ENCODE assay signal across 23 mouse cellular contexts in genomic region chr14:68344715-68345114, GRCm38 (mm10).
DNase-seq lines count a peak whose midpoint lies in the region; ATAC-seq and TF ChIP-seq lines count a peak whose summit lies in the region.
"Had no signal": no experiment of that assay in that cellular context is flagged by ENCODE, and none has a peak within 500 bp of the region (broad histone marks: within the 10 kb centered on the region; RNA-seq: fewer than 3 reads in every experiment).

No protein-coding gene starts in this region.

- H3K36me3 ChIP-seq in forebrain, embryonic 14.5 days (ENCODE audit: control insufficient read depth, insufficient read depth, low read length): no peaks in the 10 kb centered on the region
- H3K36me3 ChIP-seq in forebrain, embryonic 13.5 days (ENCODE audit: poor library complexity, severe bottlenecking): no peaks in the 10 kb centered on the region
- no peaks in the 10 kb centered on the region for H3K36me3 ChIP-seq in hindbrain, postnatal 0 days (ENCODE audit: insufficient read depth, low read length)
- H3K36me3 ChIP-seq in hindbrain, embryonic 10.5 days: no peaks in the 10 kb centered on the region
- H3K36me3 ChIP-seq: embryonic facial prominence, embryonic 12.5 days; embryonic facial prominence, embryonic 15.5 days; forebrain, embryonic 15.5 days; hindbrain, embryonic 13.5 days had no signal

- no peak overlapping the region for H3K27ac ChIP-seq in forebrain, embryonic 14.5 days (ENCODE audit: low read depth, low read length)
- no peak overlapping the region for H3K27ac ChIP-seq in forebrain, embryonic 13.5 days
- H3K27ac ChIP-seq in hindbrain, postnatal 0 days: no peak overlapping the region
- H3K27ac ChIP-seq in hindbrain, embryonic 10.5 days: no peak overlapping the region
- no peak overlapping the region for H3K27ac ChIP-seq in left cerebral cortex, adult 2 months
- H3K27ac ChIP-seq: embryonic facial prominence, embryonic 12.5 days; embryonic facial prominence, embryonic 15.5 days; forebrain, embryonic 15.5 days; gastrocnemius, adult 2 months; hindbrain, embryonic 13.5 days had no signal

- H3K4me1 ChIP-seq in forebrain, embryonic 14.5 days (ENCODE audit: control insufficient read depth, insufficient read depth, low read length): no peaks in the 10 kb centered on the region
- H3K4me1 ChIP-seq in forebrain, embryonic 13.5 days: 0 out of 2 replicates have a peak, but pooled peaks cover 5% of the 10 kb centered on the region
- no peaks in the 10 kb centered on the region for H3K4me1 ChIP-seq in hindbrain, postnatal 0 days (ENCODE audit: insufficient read depth, low read length)
- H3K4me1 ChIP-seq in hindbrain, embryonic 10.5 days (replicated peaks): 0 out of 2 replicates have a peak, but pooled peaks cover 2% of the 10 kb centered on the region
- H3K4me1 ChIP-seq: embryonic facial prominence, embryonic 15.5 days had no signal

- TF ChIP-seq CTCF in hindbrain, postnatal 0 days (IDR thresholded peaks at IDR 0.05; ENCODE audit: low read depth): peak; percentile 30; the same call in 1 of the 2 replicates
- peak; percentile 1; the same call in 1 of the 2 replicates for TF ChIP-seq CTCF in left cerebral cortex, adult 2 months (IDR thresholded peaks at IDR 0.05)

- H3K4me3 ChIP-seq in forebrain, embryonic 14.5 days (ENCODE audit: low read depth, low read length): no peak overlapping the region
- no peak overlapping the region for H3K4me3 ChIP-seq in forebrain, embryonic 13.5 days
- no peak overlapping the region for H3K4me3 ChIP-seq in hindbrain, postnatal 0 days (ENCODE audit: low read length)
- no peak overlapping the region for H3K4me3 ChIP-seq in hindbrain, embryonic 10.5 days
- H3K4me3 ChIP-seq in left cerebral cortex, adult 2 months: no peak overlapping the region
- H3K4me3 ChIP-seq: embryonic facial prominence, embryonic 12.5 days; embryonic facial prominence, embryonic 15.5 days; forebrain, embryonic 15.5 days; gastrocnemius, adult 2 months; hindbrain, embryonic 13.5 days had no signal

- H3K9ac ChIP-seq in forebrain, embryonic 14.5 days (ENCODE audit: low read length): no peak overlapping the region
- H3K9ac ChIP-seq in forebrain, embryonic 13.5 days: no peak overlapping the region
- no peak overlapping the region for H3K9ac ChIP-seq in hindbrain, postnatal 0 days (replicated peaks; ENCODE audit: low read length)
- H3K9ac ChIP-seq: embryonic facial prominence, embryonic 12.5 days; embryonic facial prominence, embryonic 15.5 days; forebrain, embryonic 15.5 days; hindbrain, embryonic 13.5 days had no signal

- no peaks in the 10 kb centered on the region for H3K27me3 ChIP-seq in forebrain, embryonic 14.5 days (replicated peaks; ENCODE audit: control insufficient read depth, insufficient read depth, low read length)
- H3K27me3 ChIP-seq in forebrain, embryonic 13.5 days: no peaks in the 10 kb centered on the region
- no peaks in the 10 kb centered on the region for H3K27me3 ChIP-seq in hindbrain, postnatal 0 days (ENCODE audit: insufficient read depth, low read length)
- H3K27me3 ChIP-seq in hindbrain, embryonic 10.5 days (ENCODE audit: insufficient read depth, poor library complexity, severe bottlenecking): no peaks in the 10 kb centered on the region
- H3K27me3 ChIP-seq: embryonic facial prominence, embryonic 12.5 days; embryonic facial prominence, embryonic 15.5 days; forebrain, embryonic 15.5 days; hindbrain, embryonic 13.5 days had no signal

- 40% methylated on average over 3 of the region's 3 CpGs for WGBS in forebrain, embryonic 14.5 days
- 43% methylated on average over 3 of the region's 3 CpGs for WGBS in forebrain, embryonic 13.5 days
- WGBS in hindbrain, postnatal 0 days: 45% methylated on average over 3 of the region's 3 CpGs
- WGBS in hindbrain, embryonic 10.5 days: 76% methylated on average over 3 of the region's 3 CpGs

- no peak for ATAC-seq in forebrain, embryonic 14.5 days
- ATAC-seq in forebrain, embryonic 13.5 days: no peak
- ATAC-seq in hindbrain, postnatal 0 days: no peak
- ATAC-seq: activated CD4-positive, CD25-positive, alpha-beta regulatory T cell, adult 4 months; forebrain, embryonic 15.5 days; hindbrain, embryonic 16.5 days; inflammation-experienced regulatory T-cells, adult 6 months; intestine, embryonic 16.5 days had no signal

- intact Hi-C loops in left cerebral cortex, adult 2 months (cut with DNase I): no loop called here
- intact Hi-C loops in left cerebral cortex, postnatal 36 days (cut with DNase I): no loop called here

- peak; percentile 52 for DNase-seq in forebrain, embryonic 14.5 days (ENCODE audit: low spot score)
- peak; percentile 34 for DNase-seq in hindbrain, postnatal 0 days (ENCODE audit: low spot score)
- no peak for DNase-seq in hindbrain, embryonic 10.5 days (ENCODE audit: low spot score)
- DNase-seq in left cerebral cortex, adult 2 months (ENCODE audit: extremely low spot score in 1 of 2, low spot score in 2 of 2): no peak
- DNase-seq in left cerebral cortex, postnatal 36 days (ENCODE audit: low spot score in 2 of 2): no peak
- DNase-seq: adrenal gland, adult 8-10 months; adrenal gland, postnatal 25 days; cerebellum, adult 18-20 months; cerebellum, adult 9-10 months; cerebellum, postnatal 14 days; gastrocnemius, adult 2 months; gastrocnemius, postnatal 14 days; heart, adult 11 months had no signal

- H3K9me3 ChIP-seq in forebrain, embryonic 14.5 days (replicated peaks; ENCODE audit: control insufficient read depth, low read length): no peaks in the 10 kb centered on the region
- H3K9me3 ChIP-seq in forebrain, embryonic 13.5 days (replicated peaks): no peaks in the 10 kb centered on the region
- H3K9me3 ChIP-seq in hindbrain, postnatal 0 days (ENCODE audit: low read length): no peaks in the 10 kb centered on the region
- no peaks in the 10 kb centered on the region for H3K9me3 ChIP-seq in hindbrain, embryonic 10.5 days
- H3K9me3 ChIP-seq: embryonic facial prominence, embryonic 12.5 days; embryonic facial prominence, embryonic 15.5 days; forebrain, embryonic 15.5 days; hindbrain, embryonic 13.5 days had no signal

- H3K4me2 ChIP-seq in forebrain, embryonic 14.5 days (ENCODE audit: low read length): no peak overlapping the region
- no peak overlapping the region for H3K4me2 ChIP-seq in forebrain, embryonic 13.5 days
- no peak overlapping the region for H3K4me2 ChIP-seq in hindbrain, postnatal 0 days (ENCODE audit: low read depth, low read length)
- H3K4me2 ChIP-seq: embryonic facial prominence, embryonic 12.5 days; embryonic facial prominence, embryonic 15.5 days; forebrain, embryonic 15.5 days; heart, embryonic 11.5 days; hindbrain, embryonic 13.5 days had no signal

Comparison
In these comparisons a context has a peak if more than half of its experiments do, and no peak if none do; other contexts are left out.
1. DNase-seq: peak in forebrain, embryonic 14.5 days (single experiment) and hindbrain, postnatal 0 days (single experiment); none in hindbrain, embryonic 10.5 days (single experiment), left cerebral cortex, adult 2 months (0 of 2) and left cerebral cortex, postnatal 36 days (0 of 2).